Mouse (Mus musculus) kidney, embryonic 15.5 days (tissue): ENCODE data around the gene Serf1. TPM values are rescaled to one million over a fixed set of nuclear protein-coding genes. Genes with fewer than 3 reads are reported as not detected.

Source experiments
- ATAC-seq: fragments of 200-750 bp; cut with Nextera tagmentation; replicated peaks from 2 replicates; pipeline ENCODE4 v1.8.0; 2017; ENCODE audit warnings: moderate TSS enrichment; ENCODE audit not compliant: low FRiP score
- H3K27ac ChIP-seq: fragments of 300-500 bp; sonication (generic); 2 replicates; pipeline ENCODE4 v1.5.1; 2015; ENCODE audit warnings: mild to moderate bottlenecking, inconsistent platforms
- H3K27me3 ChIP-seq: fragments of 300-500 bp; sonication (generic); 2 replicates; pipeline ENCODE4 v1.6.1; 2015; ENCODE audit warnings: inconsistent platforms
- H3K36me3 ChIP-seq: fragments of 300-500 bp; sonication (generic); 2 replicates; pipeline ENCODE4 v1.6.1; 2015; ENCODE audit warnings: inconsistent platforms
- H3K4me1 ChIP-seq: fragments of 300-500 bp; sonication (generic); 2 replicates; pipeline ENCODE4 v1.6.1; 2015; ENCODE audit warnings: inconsistent platforms
- H3K4me2 ChIP-seq: fragments of 300-500 bp; sonication (generic); 2 replicates; pipeline ENCODE4 v1.6.1; 2015; ENCODE audit warnings: moderate library complexity, mild to moderate bottlenecking, inconsistent platforms
- H3K4me3 ChIP-seq: fragments of 300-500 bp; sonication (generic); replicated peaks from 2 replicates; pipeline ENCODE4 v1.5.1; 2015; ENCODE audit warnings: mild to moderate bottlenecking, inconsistent platforms
- H3K9ac ChIP-seq: fragments of 300-500 bp; sonication (generic); 2 replicates; pipeline ENCODE4 v1.6.1; 2015; ENCODE audit warnings: mild to moderate bottlenecking, inconsistent platforms
- H3K9me3 ChIP-seq: fragments of 300-500 bp; sonication (generic); replicated peaks from 2 replicates; pipeline ENCODE4 v1.6.1; 2016; ENCODE audit warnings: inconsistent platforms
- WGBS: fragments of 180-500 bp; shearing (Covaris S2); methylation state at CpG from one replicate; pipeline ENCODE4 v1.1.7; 2015; ENCODE audit warnings: mixed read lengths; 5-methylcytosine and 5-hydroxymethylcytosine counted together
- polyA plus RNA-seq: library from polyadenylated mRNA; unstranded; fragments of >200 nt; fragmentation: Nextera tagmentation; extraction: Ambion mirVana; gene quantifications from 2 replicates; pipeline ENCODE4 v1.2.1, GENCODE M21; 2015

Gene Serf1
- polyA plus RNA-seq = 191 and 202 TPM in 2 replicates

DNA sequence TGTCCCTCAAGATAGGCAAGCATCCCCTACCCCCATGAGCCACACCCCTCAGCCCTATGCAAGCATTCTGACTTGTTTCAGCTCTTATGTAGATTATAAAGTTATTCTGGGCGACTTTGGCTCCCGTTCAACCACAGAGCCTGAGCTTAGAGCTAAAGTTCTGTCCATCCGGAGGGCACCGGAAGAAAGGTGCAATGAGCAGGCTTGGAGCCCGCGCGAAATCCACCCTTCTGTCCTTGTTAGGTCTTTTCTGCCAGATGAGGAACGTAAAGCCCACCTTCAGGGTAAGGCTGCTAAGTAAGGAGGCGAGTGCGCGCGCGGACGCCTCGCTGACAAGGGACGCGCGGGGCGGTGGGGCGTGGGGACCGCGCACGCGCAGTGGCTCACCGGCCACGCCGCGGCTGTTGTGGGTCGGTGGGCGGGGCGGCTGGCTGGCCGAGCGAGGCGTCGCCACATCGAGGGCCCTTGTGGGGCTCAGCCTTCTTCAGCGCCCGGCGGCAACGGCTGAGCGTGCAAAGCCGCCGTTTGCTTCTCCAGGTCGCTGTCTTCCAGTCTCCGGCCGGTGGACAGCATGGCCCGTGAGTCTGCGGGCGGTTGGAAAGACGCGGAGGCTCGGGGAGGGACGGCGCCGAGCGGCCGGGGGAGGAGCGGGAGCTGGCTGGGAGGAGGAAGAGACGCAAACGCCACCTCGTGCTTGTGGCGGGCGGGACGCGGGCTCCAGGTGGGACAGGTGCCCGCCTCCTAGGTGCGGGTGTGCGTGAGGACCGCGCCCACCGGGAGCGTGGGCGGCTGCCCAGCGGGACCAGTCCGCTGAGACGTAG, at the start of gene Serf1:
Gene Serf1, plus strand, starts transcription at position 361 of the 821 bp plus-strand sequence.
- Histone ChIP-seq H3K9ac (peak within 1 kb of the TSS; percentile 79), H3K4me3 (peak within 1 kb of the TSS; percentile 85), H3K27ac (peak within 1 kb of the TSS; percentile 88), H3K36me3 (peaks cover 2% of the 10 kb centered on the region; the same call in 1 of the 2 replicates), H3K9me3 (no peaks in the 10 kb centered on the region), H3K4me2 (peak within 1 kb of the TSS; percentile 90), H3K4me1 (peaks cover 24% of the 10 kb centered on the region), H3K27me3 (no peaks in the 10 kb centered on the region)
- ATAC-seq = peak; percentile 88
- 1% methylated on average over 70 of the region's 76 CpGs for WGBS

GRCm38 (mm10) chr13:100063936-100064335, 43.9 kb upstream of the Serf1 start:
- no peak overlapping the region for H3K4me3 ChIP-seq
- peaks cover 87% of the 10 kb centered on the region for H3K36me3 ChIP-seq
- no peak for ATAC-seq
- 93% methylated on average over 3 of the region's 3 CpGs for WGBS
- no peaks in the 10 kb centered on the region for H3K9me3 ChIP-seq
- no peaks in the 10 kb centered on the region for H3K27me3 ChIP-seq
- H3K9ac ChIP-seq = no peak overlapping the region
- no peak overlapping the region for H3K27ac ChIP-seq
- no peaks in the 10 kb centered on the region for H3K4me1 ChIP-seq
- no peak overlapping the region for H3K4me2 ChIP-seq

DNA sequence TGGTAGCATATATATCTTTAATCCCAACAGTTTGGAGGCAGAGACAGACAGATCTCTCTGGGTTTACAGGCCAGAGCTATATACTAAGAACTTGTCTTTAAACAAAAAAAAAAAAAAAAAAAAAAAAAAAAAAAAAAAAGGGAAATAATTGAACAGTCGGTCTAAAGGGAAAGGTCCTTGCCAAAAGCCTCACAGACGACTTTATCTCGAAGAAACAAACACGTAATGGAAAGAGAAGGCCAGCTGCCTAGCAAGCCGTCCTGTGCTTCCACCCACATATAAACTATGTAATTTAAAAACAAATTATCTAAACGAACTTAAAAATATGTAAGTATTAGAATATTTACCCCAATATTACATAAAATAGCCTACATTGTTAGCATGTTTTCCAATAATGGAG, 40.0 kb upstream of the Serf1 start:
- 90% methylated on average over 6 of the region's 6 CpGs for WGBS
- no peak for ATAC-seq
- no peaks in the 10 kb centered on the region for H3K9me3 ChIP-seq
- H3K4me3 ChIP-seq = no peak overlapping the region
- H3K4me2 ChIP-seq = no peak overlapping the region
- H3K27me3 ChIP-seq = no peaks in the 10 kb centered on the region
- H3K27ac ChIP-seq = no peak overlapping the region
- no peak overlapping the region for H3K9ac ChIP-seq
- H3K36me3 ChIP-seq = peaks cover 85% of the 10 kb centered on the region
- H3K4me1 ChIP-seq = no peaks in the 10 kb centered on the region

- 86% methylated on average over 8 of the region's 8 CpGs for WGBS
- Histone ChIP-seq H3K9me3 (no peaks in the 10 kb centered on the region), H3K27me3 (no peaks in the 10 kb centered on the region), H3K36me3 (peaks cover 88% of the 10 kb centered on the region), H3K4me3 (no peak overlapping the region), H3K4me1 (no peaks in the 10 kb centered on the region), H3K4me2 (no peak overlapping the region), H3K9ac (no peak overlapping the region), H3K27ac (no peak overlapping the region)
- no peak for ATAC-seq
These were observed 36.3 kb upstream of the Serf1 start for GRCm38 (mm10) chr13:100071473-100071872.

DNA sequence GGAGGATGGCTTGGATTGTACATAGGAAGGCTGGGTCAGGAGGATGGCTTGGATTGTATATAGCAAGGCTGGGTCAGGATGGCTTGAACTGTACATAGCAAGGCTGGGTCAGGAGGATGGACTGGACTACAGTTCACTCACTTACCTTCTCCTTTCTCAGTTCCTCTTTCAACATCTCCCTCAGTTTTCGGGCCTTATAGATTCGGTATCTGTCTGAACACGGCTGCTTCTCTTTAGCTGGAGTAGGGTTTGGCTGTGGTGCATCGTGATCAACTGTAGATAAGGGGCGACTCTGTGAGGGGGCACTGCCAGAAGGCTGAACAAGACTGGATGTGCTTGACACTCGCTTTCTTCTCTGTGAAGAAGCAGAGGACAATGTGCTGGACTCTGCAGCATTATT, 9.0 kb upstream of the Serf1 start:
- WGBS = 92% methylated on average over 6 of the region's 6 CpGs
- peaks cover 49% of the 10 kb centered on the region for H3K36me3 ChIP-seq
- no peak overlapping the region for H3K9ac ChIP-seq
- no peak for ATAC-seq
- peaks cover 15% of the 10 kb centered on the region for H3K4me1 ChIP-seq
- H3K27ac ChIP-seq = no peak overlapping the region
- no peak overlapping the region for H3K4me3 ChIP-seq
- no peak overlapping the region for H3K4me2 ChIP-seq
- no peaks in the 10 kb centered on the region for H3K9me3 ChIP-seq
- no peaks in the 10 kb centered on the region for H3K27me3 ChIP-seq

DNA sequence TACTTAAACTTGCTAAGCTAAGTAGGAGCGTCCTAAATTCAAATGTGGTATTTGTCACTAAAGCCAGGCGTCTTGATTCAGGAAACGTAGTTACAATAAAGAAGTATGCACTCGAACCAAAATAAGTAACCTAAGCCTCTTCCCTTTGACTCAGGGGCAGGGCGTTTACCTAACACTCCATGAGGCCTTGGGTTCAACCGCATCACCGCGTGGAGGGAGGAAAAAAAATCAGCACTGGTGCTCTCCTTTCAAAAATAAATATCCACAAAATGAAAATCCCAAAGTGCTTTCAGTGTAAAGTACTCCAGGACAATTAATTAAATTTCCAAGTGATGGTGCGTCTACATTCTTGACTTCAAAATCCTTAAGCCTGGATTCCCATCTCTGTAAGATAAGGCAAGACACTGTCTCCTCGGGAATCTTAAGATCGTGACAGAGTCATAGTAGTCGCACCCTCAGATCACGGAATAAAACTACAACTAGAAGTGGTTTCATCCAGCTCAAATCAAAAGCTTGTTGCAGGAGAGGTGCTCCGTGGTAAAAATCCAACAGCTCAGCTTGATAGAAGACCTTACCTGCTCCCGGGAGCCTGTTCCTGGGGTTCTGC, 4.7 kb upstream of the Serf1 start:
- Histone ChIP-seq H3K4me2 (peak overlapping the region; percentile 72), H3K4me1 (peaks cover 26% of the 10 kb centered on the region), H3K27ac (peak overlapping the region; percentile 93), H3K9me3 (no peaks in the 10 kb centered on the region), H3K4me3 (peak overlapping the region; percentile 99), H3K27me3 (no peaks in the 10 kb centered on the region), H3K36me3 (peaks cover 7% of the 10 kb centered on the region), H3K9ac (peak overlapping the region; percentile 86)
- 2% methylated on average over 15 of the region's 15 CpGs for WGBS
- peak; percentile 10; the same call in 1 of the 2 replicates for ATAC-seq

DNA sequence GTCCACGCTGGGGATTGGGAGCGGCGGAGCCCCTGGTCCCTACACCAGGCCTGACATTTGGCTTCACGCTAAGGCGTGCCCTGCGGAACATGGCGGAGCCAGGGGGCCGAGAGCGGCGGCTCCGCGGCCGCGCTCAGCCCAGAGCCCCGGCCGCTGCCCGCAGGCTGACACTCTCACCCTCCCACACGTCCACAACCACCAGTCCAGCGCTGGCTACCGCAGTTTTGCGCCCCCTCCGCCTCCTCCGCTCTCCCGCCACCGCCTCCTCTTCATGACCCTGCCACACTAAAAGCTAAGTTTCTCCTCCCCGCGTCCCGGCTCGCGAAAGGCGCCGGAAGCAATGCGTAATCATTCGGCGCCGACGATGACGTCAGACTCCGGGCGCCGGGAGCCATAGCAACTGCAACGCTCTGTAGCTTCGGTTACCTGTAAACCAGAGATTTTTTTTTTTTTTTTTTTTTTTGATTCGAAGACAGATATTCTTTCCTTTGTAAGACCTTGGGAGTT, 4.0 kb upstream of the Serf1 start, which contains the start of gene Bdp1:
Gene Bdp1, minus strand, starts transcription at position 323 of the 507 bp plus-strand sequence.
- Histone ChIP-seq H3K4me3 (peak within 1 kb of the TSS; percentile 99), H3K36me3 (peaks cover 3% of the 10 kb centered on the region), H3K27ac (peak within 1 kb of the TSS; percentile 93), H3K27me3 (no peaks in the 10 kb centered on the region), H3K9ac (peak within 1 kb of the TSS; percentile 86), H3K4me1 (peaks cover 33% of the 10 kb centered on the region), H3K9me3 (no peaks in the 10 kb centered on the region), H3K4me2 (peak within 1 kb of the TSS; percentile 72)
- under 1% methylated on average over 42 of the region's 44 CpGs for WGBS
- ATAC-seq = peak; percentile 82

GRCm38 (mm10) chr13:100112218-100112972, 4.6 kb downstream of the Serf1 start:
- WGBS = 47% methylated on average over 5 of the region's 5 CpGs
- H3K9me3 ChIP-seq = no peaks in the 10 kb centered on the region
- no peak overlapping the region for H3K27ac ChIP-seq
- ATAC-seq = no peak
- no peak overlapping the region for H3K4me3 ChIP-seq
- no peak overlapping the region for H3K9ac ChIP-seq
- peaks cover 24% of the 10 kb centered on the region for H3K36me3 ChIP-seq
- peaks cover 12% of the 10 kb centered on the region for H3K4me1 ChIP-seq
- no peak overlapping the region for H3K4me2 ChIP-seq
- H3K27me3 ChIP-seq = no peaks in the 10 kb centered on the region

GRCm38 (mm10) chr13:100123970-100124369, 16.2 kb downstream of the Serf1 start:
- Histone ChIP-seq H3K27me3 (no peaks in the 10 kb centered on the region), H3K4me2 (peak overlapping the region; percentile 80), H3K27ac (no peak overlapping the region), H3K9ac (0 out of 2 replicates have a peak overlapping the region, but pooled peaks have one; percentile 87), H3K4me3 (peak overlapping the region; percentile 94), H3K36me3 (peaks cover 23% of the 10 kb centered on the region), H3K9me3 (no peaks in the 10 kb centered on the region), H3K4me1 (peaks cover 11% of the 10 kb centered on the region)
- WGBS = 87% methylated on average over 3 of the region's 3 CpGs
- ATAC-seq = 0 out of 2 replicates have a peak, but pooled peaks have one; percentile 40

- WGBS = 3% methylated on average over 41 of the region's 42 CpGs
- Histone ChIP-seq H3K9ac (peak within 1 kb of the TSS; percentile 87), H3K27ac (peak within 1 kb of the TSS; percentile 57; the same call in 1 of the 2 replicates), H3K4me1 (peaks cover 11% of the 10 kb centered on the region), H3K9me3 (no peaks in the 10 kb centered on the region), H3K4me3 (peak within 1 kb of the TSS; percentile 94), H3K27me3 (no peaks in the 10 kb centered on the region), H3K4me2 (peak within 1 kb of the TSS; percentile 80), H3K36me3 (peaks cover 30% of the 10 kb centered on the region)
- peak; percentile 97 for ATAC-seq
These were observed 16.8 kb downstream of the Serf1 start, which contains the start of gene Smn1 for GRCm38 (mm10) chr13:100124423-100125257. Smn1 (plus strand) TSS chr13:100124852.

DNA sequence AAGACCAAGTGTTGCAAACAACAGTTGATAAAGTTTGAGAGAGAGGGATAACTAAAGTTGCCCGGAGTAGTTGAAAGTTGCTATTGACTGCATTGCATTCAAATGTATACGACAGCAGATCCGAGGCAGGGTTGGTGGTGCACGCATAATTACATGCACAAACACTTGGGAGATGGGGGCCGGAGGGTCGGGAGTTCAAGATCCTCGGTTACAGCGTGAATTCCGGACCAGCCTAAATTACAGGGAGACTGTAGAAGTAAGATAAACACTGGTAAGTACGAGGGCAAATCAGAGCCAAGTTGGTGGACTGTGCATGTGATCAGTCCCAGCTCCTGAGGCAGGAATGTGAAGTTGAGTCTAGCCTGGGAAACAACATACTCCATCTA, 17.4 kb downstream of the Serf1 start:
- peak overlapping the region; percentile 94 for H3K4me3 ChIP-seq
- peaks cover 11% of the 10 kb centered on the region for H3K4me1 ChIP-seq
- 2% methylated on average over 10 of the region's 10 CpGs for WGBS
- peak overlapping the region; percentile 87 for H3K9ac ChIP-seq
- peaks cover 35% of the 10 kb centered on the region for H3K36me3 ChIP-seq
- H3K9me3 ChIP-seq = no peaks in the 10 kb centered on the region
- no peaks in the 10 kb centered on the region for H3K27me3 ChIP-seq
- ATAC-seq = no peak
- H3K4me2 ChIP-seq = peak overlapping the region; percentile 80
- H3K27ac ChIP-seq = peak overlapping the region; percentile 57; the same call in 1 of the 2 replicates
